1 mouse cellular context compared by ENCODE assay signal in the genomic region with DNA sequence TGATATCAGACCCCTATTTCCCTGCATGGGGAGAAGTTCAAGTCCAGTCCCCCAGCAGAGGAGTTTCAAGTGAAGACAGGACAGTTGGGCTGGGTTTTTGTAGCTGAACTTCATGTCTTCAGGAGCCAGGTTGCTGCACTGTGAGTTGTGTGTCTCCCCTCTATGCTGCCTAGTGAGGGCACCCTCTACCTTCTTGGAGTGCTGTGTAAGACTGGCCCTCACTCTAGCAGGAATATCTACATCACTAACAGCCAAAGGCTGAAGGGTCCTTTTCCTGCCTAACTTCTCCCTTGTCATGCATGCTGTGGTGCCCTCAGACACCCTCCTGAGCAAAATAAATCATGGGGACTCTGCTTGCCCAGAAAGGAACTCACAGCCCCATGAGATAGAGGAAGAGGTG.
TF ChIP-seq lines count a peak whose summit lies in the region.

No protein-coding gene starts in this region.

TF ChIP-seq in MEL, 35 proteins besides CTCF, POLR2A, EP300 and RAD21 (continued from another document):
- TF ChIP-seq ZMIZ1 (IDR thresholded peaks at IDR 0.05; ENCODE audit: low read depth, low read length) (no peak), POLR2AphosphoS5 (IDR thresholded peaks at IDR 0.05; ENCODE audit: borderline replicate concordance, low read depth, low read length) (no peak), MAX (IDR thresholded peaks at IDR 0.05; ENCODE audit: low read length) (no peak)
TF ChIP-seq in MEL: peak in this region for 0.
